Mouse (Mus musculus) neutrophil, adult 5-6 weeks (primary cell): ENCODE data around the gene Ctf2. TPM values are rescaled to one million over a fixed set of nuclear protein-coding genes. Genes with fewer than 3 reads are reported as not detected.
"Not testable (repeated sequence)": the region's sequence is repeated elsewhere in the genome, so short reads cannot be mapped to it uniquely, and the experiment has no call there.

Experiments used
- ATAC-seq: fragments of 151-379, 151-347 bp; 2 replicates; pipeline ENCODE4 v1.8.0; 2017; ENCODE audit warnings: mild to moderate bottlenecking, moderate TSS enrichment; ENCODE audit not compliant: insufficient number of reproducible peaks, poor library complexity, low FRiP score, severe bottlenecking; ENCODE audit errors: extremely low read depth
- total RNA-seq: library from RNA; stranded (forward); fragments of 200-1000 nt; gene quantifications from 2 replicates; pipeline ENCODE4 v1.2.3, GENCODE M21; 2017

Gene Ctf2
- total RNA-seq, 1 experiment from 2014 or later = not detected

DNA sequence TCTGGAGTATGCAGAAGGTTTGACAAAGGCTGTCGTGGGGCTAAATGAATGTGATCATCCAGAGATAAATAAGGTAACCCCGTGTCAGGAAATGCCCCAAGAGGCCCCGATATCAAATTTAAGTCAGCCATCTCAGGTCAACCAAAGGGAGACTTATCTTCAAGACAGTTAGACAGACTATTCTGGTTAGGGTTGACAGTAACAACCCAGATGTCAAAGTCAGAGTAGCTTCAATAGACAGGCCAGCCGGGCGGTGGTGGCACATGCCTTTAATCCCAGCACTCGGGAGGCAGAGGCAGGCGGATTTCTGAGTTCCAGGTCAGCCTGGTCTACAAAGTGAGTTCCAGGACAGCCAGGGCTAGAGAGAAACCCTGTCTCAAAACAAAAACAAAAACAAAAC is 38.2 kb downstream of the Ctf2 start:
- not testable (repeated sequence) for ATAC-seq

DNA sequence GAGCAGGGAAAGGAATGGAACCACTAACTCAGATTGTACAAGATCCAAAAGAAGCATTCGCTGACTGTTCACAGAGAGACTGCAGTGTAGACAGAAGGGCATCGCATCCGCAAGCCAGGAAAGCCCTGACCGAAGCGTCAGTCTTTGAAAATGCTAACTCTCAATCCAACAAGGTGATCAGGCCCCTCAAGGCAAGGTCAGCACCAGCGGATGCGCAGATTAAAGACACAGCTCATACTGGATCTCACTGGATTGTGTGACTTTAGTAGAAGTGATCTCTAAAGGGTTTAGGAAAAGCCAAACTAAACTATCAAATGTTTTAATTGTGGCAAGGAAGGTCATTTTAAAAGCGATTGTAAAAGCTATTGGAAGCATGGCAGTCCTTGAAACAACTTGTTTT is 38.7 kb downstream of the Ctf2 start:
- ATAC-seq = no peak

DNA sequence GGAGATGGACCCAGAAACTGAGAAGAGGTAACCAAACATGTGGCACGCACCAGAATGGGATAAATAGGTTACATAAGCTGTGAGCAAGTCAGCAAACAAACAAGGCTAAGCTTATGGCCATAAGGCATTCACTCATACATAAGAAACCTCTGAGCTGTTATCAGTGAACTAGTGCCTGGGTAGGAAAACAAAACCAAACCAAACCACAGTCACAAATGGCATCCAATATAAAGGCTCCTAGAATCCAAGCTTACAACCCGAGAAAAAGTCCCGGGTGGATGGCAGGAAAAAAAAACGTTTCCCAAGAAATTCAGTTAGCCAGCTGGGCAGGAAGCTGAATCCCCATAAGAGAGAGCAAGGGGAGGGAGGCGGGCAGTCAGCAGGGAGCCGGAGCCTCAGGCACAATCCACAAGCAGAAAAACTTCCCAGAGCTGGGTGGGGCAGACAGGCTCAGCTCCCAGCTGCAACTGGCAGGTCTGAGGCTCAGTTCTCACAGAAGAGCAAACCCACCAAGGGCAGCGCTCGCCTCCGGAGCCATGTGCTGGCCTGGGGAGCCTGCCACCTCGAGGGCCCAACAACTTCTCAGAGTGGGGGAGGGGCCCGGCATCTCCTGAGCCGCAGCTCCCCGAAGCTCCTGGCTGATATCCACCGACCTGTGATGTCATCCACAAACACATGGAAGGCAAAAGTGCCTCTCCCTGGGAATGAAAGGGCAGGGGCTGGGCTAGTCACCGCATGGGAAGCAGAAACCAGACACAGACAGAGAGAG is 40.6 kb downstream of the Ctf2 start:
- no peak for ATAC-seq

DNA sequence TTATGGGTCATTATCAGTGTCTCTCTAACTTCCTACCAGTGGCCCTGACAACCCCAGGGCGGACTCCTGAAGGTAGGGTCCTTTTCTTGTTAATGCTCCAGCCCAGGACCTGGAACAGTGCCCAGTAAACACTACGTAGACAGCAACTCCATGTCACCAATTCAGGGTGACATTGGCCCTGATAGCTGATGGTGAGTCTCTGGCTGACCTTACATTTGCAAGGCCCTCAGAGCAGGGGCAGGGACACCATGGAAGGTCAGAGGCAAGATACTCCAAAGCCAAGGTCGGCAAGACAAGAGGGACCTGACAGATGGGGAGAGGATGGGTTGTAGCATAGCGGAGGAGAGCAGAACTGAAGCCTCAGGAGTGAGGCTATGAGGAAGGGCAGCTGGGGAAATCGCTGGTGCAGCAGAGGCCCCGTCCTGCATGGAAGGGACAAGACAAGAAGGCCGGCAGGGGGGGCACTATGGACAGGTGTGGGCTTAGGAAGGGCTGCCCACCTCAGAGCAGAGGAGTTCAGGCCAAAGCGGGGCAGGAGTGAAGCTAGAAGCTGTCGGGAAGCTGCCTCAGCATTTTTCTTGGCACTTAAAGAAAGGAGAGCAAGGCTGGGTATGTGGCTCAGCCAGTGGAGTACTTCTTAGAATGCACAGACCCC is 42.2 kb downstream of the Ctf2 start:
- no peak for ATAC-seq

DNA sequence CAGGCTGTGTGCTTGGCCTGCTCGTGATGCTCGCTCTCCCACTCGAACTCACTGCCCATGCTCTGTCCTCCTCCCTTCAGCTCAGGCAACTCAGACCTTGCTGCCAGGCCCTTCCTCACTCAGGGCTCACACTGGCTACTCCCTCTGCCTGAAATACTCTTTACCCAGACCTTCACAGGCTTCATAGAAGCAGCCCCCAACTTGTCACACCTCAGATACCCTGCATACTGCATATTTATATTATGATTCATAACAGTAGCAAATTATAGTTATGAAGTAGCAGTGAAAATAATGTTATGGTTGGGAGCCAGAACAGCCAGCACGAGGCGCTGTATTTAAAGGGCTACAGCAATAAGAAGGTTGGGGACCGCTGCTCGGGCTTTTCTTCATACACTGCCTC is 43.0 kb downstream of the Ctf2 start:
- ATAC-seq = no peak

DNA sequence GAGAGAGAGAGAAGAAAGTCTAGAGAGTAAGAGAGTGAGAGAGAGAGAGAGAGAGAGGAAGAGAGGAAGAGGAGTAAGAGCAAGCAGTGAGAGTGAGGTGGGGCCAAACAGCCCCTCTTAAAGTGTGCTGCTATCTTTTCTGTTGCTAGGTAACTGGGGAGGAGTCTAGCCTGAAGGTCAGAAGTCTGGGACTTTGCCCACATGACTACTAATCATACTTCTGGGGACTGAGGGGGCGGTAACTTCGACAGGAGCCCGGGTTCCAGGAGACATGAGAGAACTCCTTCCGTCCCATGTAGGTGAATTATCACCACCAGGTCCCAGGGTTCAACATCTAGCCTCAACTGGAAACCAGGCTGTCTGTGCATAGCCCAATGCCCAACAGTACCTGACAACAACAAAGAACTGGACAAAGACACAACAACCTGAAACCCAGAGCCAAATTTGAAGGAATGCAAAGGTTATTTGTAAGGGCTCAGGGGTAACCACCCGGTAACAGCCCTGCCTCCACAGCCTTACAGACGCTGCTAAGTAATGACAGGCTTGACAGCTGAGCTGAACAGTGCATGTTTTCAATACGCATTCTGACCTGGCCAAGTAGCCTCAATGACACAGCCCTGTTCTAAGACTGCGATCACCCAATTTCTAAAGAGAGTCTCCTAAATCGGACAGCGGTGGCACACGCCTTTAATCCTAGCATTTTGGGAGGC is 45.1 kb downstream of the Ctf2 start:
- no peak for ATAC-seq

DNA sequence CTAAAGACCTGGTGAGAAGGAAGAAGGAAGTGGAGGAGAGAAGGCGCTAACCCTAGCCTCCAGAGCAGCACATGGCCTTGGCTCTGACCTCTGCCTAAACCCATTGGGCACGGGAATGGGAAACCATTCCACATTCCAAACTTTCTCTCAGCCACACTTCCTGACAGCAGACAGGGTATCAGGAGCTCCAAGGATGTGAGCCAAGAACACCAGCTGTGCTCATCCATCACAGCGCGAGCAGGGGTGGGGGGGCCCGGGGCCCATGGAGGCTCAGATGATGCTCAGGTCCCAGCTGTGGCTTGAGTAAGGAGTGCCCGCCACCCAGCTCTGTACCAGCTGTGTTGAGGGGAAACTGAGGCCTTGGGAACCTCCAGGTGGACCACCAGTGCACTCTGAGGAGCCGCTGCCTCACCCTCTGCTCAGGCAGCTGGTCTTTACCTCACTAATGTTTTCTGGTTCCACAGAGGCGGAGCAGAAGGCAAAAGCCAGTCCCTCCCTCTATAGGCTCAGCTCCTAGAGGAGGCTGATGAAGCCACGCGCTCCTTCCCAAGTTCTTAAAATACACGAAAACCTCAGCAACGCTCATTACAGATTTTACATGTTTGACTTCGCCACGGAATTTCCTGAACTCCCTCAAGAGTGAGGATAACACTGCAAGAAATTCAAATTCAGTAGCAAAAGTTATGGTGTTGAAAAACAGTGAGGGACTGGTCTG is 46.5 kb downstream of the Ctf2 start:
- no peak for ATAC-seq

DNA sequence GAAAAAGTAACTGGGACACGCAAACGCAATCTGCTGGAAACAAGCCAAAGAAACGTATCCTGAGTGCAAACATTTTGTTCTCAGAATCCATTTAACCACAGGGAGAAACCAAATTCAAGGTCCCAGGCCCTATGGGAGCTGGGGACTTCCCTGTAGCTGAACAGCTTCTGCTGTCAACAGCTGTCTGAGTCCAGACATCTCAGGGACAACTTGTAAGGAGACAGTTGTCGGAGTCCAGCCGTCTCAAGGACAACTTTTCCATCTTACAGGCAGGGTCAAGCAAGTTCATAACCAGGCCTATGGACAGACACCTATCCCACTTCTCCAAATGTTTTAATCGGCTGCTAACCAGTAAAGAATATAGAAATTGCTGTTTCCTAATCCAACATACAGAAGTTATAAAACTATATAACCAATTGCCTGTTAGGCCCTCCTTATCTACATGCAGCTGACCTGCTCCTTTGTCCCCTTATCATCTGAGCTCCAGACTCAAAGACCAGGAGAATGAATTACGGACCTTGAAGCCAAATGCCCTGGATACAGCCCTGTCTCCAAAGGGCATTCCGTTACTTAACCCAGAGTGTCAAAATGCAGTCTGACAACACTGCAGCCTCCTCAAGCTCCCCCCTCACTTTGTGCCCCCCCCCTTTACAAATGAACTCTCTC is 49.9 kb downstream of the Ctf2 start:
- ATAC-seq = no peak

DNA sequence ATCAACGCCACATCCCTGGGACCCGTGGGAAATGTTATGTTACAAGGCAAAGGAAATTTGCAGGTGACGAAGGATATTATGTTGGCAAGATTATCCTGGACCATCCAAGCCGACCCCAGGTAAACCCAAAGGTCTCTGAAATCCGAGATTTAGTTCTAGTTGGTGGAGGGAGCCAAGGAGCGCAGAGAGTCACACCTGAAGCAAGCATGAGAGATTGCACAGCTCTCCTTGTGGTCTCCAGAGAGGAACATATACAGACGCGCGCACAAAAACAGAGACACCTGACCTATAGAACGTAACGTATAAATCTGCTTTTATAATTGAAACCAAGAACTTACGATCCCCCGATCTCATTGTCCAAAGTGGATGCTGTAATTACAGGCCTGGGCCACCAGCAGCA is 51.4 kb downstream of the Ctf2 start:
- ATAC-seq = no peak

DNA sequence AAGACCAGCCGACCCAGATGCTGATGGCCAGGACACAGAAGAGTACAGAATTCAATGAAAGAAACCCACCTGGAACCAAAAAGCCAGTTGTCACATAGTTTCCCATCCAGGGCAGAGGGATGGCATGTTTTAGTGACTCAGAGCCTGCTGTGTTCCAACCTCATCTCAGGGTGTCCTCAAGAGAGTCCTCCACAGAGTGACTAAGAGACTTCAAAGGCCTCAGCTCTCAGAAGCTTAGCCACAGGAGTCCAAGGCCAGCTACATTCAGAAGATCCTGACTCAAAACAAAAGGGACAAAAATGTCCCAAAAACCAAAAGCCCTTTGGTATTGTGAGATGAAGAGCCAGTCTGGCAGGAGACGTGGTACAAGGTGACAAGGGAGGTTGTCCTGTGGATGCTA is 53.2 kb downstream of the Ctf2 start:
- no peak for ATAC-seq

DNA sequence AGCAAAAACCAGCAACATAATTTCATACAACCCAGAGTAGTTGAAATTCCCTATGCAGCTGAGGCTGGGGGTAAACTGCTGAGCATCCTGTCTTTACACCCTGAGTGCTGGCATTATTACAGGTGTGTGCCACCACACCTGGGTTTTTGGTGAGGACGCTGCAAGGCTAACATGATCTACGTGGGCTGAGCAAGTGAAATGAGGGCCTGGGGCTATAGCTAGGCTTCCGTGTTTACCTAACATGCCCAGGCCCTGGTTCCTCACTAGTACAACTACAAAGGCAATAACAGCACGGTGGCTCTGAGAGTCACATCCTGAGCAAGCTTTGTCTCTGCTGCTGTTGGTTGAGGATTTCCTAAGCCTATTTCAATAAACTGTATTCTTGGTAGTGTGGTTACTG is 54.4 kb downstream of the Ctf2 start:
- no peak for ATAC-seq

DNA sequence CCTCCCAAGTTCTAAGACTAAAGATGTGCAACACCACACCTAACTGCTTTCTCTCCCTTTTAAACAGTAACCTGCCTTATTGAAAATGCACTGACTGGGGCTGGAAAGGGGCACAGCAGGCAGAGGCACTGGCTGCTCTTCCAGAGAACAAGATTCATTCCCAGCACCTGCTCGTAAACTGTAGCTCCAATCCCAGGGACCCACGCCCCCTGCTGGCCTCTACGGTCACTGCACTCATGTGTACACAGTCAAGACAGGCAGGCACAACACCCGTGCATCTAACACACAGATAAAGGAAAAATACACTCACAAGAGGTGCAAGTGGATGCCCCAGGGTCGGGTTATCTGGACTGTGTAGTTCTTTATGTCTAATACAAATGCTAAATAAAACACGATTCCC is 54.9 kb downstream of the Ctf2 start:
- no peak for ATAC-seq

DNA sequence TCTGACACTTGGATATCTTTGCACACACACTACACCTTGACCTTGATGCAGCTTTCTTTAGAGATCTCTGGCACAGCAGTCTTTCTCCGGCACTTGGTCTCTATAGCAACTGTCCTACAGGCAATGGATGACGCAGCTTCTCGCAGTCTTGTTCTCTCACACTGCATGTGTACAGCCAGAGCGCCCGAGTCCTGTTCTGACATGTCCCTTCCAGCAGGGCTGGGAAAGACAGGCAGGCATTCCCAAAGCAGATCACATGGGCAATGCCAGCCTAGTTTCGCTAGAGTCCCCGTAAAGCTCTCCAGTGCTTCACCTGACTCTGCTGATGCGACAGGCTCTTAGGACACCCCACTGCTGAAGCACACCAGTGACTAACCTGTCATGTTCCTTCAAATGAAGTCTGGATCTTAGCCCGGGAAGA is 56.6 kb downstream of the Ctf2 start:
- no peak for ATAC-seq

DNA sequence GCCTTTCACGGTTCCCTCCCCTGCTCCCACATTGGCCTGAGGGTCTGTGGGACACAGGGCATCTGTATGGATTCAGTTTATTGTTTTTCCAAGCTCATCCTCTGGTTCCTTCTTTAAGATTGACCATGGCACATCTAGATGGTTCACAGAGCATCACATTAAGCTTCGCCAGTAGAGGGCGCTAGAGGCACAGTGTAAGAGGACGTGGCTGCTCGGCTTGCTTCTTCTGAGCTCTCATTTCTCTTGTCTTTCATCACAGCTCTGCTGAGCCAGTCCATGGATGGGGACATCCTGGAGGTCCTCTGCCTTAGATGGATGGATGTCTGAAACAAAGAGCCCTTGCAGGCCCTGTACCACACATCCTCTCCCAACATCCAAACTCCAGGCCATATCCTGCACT is 57.0 kb downstream of the Ctf2 start:
- peak; percentile 62; the same call in 1 of the 2 replicates for ATAC-seq

DNA sequence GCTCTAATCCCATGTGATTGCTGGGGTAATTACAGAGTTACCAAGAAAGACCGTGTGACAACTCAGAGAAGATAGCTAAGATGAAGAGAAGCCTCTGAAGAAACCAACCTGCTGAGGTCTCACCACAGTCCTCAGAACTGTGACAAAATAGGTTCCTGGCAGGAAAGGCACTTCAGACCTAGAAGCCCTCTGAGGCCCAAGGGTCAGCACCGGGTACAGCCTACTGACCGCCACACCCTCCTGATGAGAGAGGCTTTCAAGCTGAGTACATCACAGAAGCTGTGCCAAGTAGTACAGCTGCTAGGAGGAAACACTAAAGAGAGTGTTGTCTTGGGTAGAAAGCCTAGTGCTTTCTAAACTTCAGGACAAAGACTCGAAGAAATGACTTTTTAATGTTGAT is 59.2 kb downstream of the Ctf2 start:
- no peak for ATAC-seq

DNA sequence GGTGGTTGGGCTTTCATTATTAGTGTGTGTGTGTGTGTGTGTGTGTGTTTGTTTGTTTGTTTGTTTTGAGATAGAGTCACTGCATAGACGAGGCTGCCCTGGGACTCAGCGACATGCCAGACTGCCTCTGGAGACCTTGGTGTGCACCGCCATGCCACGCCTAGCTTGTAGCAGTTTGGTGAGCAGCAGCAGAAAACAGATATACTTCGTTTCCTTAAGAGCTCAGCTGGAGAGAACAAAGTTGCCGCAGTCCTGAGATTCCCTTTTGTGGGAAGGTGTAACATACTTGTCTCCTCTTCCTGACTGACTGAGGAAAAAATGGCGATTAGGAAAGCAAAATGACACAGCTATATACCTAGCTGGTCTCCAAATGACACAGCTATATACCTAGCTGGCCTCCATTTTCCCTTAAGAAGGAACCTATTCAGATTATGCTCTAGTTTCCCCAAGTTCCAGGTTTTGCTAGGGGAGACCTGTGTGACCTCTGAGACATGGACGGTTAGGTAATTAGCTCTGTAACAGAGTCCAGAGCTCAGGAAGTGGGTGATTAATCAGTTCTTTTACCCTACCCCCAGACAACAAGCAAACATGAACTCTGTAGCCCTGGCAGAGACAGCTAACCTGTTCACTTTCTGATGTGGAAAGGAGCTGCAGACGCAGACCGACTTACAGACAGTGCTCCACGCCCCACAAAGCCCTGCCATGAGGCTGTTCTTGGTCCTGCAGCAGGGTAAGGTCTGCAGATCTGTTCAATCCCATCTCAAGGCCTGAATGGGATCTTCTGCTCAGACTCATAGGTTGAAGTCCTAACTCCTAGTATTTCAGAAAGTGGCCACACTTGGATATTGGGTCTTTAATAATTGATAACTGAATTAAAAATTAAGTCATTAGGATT is 59.8 kb downstream of the Ctf2 start:
- no peak for ATAC-seq
